Mouse (Mus musculus): Measurements from ENCODE around the gene Gpsm2.

Gene Gpsm2

DNA sequence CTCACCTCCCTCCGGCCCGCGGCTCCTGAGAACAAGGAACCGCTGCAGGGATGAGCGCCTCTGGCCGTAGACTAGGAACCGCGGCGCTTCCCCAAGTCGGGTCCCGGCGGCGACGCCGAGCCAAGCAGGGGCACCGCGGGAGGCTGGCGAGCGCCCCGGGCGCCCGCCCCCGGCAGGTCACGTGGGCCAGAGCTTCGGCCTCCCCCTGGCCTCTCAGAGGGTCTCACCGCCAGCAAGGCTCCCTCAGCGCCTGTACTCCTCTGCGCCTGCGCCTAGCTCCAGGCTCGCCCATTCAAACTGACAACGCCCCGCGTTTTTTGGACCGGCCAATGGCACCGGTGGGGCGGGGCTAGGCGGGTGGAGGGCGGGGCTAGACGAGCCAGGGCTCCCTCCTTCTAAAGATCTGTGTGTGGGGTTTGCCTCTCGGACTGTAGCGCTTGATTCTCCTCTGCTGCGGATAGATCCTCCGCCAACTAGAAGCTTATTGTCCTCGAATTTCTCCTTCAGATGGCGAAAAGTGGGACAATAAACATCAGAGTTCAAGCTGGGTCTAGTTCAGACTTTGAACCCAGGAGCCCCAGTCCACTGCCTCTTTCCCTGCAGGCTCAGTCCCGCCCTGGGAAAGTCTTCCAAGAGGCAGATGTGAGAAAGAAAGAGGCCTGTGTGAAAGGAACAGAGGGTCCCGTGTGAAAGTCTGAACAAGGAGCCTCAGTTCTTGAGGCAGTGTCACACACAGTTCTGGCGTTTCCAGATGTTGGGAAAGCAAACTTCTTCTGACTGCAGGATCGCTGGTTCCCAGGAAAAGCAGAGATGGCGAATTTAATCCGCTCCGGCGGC lies at the start of gene Gpsm2:
Gene Gpsm2 (minus strand): TSS at position 274 of the 837 bp plus-strand sequence.
- DNase-seq (ENCODE audit: low read depth): peak; percentile 87

DNA sequence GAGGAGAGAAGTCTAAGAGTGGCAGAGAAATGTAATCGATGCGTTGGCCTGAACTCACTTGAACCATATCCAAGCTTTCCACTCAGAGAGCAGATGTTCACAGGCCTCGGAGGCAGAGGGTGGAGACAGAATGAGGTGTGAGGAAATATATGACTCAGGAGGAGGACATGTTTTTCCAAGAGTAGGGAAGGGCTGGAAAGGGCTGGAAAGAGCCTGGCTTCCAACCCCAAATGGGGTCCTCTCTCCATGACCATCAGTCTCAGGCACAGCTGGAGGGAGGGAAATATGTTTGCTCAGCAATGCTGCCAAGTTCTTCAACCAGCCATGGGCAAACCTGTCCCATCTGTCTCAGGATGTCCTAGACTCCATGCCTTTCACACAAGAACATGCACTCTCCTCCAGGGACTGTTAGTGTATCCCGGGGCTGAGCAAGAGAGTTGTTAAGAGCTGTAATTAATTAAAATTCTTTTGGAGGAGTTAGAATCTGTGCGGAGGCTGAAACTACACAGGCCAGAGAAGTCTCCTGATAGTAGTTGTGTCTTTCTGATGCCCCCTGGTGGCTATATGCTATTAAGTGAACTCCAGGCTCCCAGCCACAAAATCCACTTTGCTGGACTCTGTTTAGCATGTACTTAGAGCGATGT lies 48.7 kb upstream of the Gpsm2 start:
- peak; percentile 81 for DNase-seq (ENCODE audit: low read depth)

DNA sequence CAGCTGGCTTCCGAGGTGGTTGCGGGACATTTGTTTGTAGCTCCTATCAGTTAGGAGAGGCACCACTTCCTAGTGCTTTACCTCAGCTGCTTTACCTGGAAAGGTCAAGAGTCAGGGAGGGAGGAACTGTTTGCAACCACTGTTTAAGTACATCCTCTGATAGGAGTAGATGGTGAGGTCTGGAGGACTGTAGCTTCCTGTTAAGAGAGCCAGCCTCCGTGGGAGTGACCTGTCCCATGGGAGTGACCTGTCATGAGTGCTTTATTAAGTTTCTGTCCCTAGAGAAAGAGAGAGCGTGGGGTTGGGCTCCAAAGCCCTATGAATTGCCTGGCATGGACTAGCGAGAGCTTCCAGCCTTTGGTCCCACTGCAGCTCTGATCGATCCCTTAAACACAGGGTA lies 47.4 kb upstream of the Gpsm2 start:
- DNase-seq (ENCODE audit: low read depth): no peak

DNA sequence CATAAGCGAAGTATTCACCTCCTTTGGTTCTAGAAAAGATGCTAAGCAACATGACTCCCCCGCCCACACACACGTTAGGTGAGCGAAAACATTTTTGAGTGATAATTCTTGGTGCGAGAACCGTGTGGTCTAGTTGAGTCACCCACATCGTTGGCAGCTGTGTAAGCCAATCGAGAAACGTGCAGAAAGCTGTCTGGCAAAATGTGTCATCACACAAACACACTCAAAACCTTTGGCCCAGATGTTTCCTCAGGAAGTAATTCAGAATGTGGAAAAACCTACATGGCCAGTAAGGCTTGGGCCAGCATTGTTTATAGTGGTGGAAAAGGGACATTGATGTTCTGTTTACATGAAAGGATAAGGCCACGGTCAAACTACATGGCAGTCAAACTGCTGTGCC lies 45.3 kb upstream of the Gpsm2 start:
- peak; percentile 94 for DNase-seq (ENCODE audit: low read depth)

DNA sequence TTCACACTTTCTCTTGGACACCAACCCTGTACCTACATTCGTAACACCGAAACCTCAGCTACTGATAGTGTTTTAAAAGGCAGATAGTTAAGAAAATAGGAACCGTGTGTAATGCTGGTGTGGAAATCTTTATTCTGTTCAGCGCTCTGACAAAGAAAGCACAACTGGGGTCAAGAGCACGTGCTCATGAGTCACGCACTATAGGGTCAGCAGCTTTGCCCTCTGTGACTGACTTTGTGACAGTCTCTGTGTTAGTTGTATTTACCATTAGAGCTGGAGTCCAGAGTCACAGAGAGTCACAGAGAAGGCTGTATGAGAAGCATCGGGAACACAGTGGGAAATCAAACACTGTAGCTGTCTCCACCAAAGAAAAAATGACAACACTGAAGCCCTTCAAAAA lies 44.8 kb upstream of the Gpsm2 start:
- peak; percentile 73 for DNase-seq (ENCODE audit: low read depth)

DNA sequence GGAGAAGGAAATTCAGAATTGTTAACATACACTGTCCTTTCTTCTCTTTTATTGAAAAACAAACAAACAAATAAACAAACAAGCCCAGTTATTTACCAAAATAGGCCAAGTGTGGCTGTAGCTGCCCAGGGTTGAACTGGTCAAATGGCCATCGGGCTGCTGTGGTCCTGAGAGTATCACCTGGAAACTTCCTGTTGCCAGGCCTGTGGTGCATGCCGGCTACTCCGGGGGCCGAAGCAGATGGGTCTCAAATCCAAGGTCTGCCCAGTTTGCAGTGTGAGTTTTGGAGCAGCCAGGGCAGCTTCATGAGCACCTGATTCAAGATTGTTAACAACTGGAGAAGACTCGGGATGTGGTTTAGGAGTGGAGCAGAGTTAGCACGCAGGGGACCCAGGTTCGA lies 43.4 kb upstream of the Gpsm2 start:
- DNase-seq (ENCODE audit: low read depth): no peak

DNA sequence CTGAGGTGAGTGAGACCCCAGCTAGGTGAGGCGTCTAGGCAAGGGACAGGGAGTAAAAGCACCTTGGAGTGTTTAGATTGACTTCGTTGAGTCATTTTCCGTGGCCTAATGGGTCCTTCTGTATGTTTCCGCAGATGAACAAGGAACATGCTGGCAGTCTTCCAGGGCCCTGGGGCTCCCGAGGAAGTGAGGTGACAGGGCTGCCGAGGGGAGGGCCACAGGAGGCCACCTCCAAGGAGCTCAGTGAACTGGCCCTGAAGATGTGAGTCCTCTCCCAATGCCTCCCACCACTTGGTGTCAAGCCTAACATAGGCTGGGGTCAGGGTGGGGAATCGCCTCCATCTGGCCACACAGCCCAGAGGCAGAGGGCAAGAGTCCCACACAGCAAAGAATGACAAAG lies 42.9 kb upstream of the Gpsm2 start:
- peak; percentile 84 for DNase-seq (ENCODE audit: low read depth)

DNA sequence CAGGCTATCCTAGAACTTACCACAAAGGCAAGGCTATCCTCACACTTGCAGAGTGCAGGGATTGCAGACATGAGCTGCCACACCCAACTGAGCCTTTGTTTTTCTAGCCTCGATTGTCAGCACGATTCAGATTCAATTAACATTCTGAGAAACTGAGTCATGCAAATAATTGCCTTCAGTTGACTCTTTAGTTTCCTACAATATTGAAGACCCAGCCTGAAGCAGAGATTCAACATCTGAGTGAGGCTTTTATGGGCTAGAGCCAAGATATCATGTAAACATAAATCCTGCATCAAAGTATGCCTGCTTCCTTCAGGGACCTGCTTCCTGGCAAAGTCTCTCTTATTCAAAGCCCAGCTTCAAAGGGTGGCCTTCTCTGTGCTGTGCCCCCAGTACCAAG lies 41.6 kb upstream of the Gpsm2 start:
- DNase-seq (ENCODE audit: low read depth): no peak

DNA sequence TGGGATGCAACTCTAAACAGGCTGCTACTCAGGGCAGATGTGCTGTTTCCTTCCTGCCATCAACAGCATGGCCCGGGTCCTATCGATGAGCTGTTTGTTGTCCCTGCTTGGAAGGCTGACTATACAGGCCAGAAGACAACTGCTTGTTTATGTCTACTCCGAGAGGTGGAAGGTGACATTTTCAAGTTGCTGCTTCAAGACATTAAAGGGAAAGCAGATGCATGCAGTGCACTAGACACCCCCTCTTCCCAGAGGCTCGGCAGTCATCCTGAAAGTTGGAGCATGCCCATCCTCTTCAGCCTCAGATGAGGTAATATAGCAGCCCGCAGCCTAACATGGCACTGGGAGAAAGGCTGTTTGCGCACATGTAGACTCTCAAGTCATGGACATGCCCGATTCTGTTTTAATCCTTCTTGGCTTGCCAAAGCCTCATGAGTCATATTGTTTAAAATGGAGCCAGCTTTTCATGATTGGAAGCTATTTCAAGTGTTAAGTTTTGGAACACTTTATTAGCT lies 40.5 kb upstream of the Gpsm2 start:
- DNase-seq (ENCODE audit: low read depth): no peak

DNA sequence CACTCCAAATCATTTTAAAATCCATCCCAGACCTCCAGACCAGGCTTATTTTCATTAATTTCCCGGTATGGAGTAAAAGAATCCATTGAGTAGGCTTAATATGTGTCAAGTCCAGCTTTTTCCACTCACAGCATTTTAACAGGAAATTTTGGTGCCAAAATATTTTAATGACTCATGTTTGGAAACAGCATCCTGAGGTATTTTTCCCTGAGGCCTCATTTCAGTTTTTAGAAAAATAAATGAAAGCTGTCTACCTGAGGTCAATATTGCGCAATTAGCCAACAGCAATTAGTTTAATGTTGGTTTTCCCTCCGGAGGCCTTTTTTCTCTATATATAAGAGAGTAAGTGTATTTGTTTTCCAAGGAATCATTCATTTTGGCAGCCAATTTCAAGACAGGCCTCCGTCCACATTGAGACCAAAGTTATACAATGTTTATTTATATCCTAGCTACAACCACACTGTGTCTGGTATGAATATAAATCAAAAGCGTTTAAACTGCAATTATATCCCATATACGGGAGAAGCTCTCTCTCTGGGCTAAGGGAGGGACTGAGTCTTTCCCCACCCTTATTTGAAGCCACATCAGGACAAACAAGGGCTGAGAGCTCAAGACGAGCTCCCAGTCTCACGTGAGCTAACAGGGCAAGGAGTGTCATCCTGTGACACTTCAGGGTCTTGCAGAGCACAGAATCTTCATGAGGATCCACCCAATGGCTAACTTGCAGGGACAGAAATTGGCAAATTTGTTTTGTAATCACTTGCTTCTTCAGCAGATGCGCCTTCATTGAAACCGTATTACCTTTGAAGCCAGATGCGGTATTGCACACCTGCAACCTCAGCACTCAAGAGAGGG lies 37.7 kb upstream of the Gpsm2 start:
- no peak for DNase-seq (ENCODE audit: low read depth)

DNA sequence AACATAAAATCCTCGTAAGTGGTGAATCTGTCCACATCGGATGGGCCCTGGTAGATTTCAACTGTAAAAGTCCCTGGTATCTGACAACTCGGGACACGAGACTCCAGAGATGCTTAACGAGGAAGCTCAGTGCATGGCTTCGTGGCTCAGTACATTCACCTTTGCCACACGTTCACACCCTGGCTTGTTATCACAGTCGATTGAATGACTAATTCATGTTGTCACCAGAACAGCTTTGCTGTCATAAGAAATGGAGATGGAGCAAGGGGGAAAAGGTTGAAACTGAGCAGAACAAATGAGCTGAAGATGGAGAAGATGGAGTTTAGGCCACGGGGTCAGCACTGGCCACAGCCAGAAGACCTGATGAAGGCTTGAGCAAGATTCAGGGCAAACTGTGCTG lies 35.5 kb upstream of the Gpsm2 start:
- no peak for DNase-seq (ENCODE audit: low read depth)

DNA sequence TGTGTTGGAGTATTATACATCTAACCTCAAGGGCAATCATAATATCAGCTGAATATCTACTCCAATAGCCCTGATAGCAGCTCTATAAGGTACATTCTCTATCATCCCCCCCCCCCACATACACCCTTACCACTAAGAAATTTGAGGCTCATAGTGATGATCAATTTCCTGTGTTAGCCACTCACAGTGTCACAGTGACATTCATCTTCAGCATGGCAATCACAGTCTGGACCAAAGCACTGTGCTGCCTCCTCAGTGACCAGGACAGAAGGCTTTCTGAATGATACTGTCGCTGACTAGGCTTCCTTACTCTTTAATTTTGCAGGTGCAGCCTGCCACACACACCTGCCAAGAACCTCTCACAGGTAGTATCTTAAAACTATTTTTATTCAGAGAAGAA lies 34.0 kb upstream of the Gpsm2 start:
- no peak for DNase-seq (ENCODE audit: low read depth)

DNA sequence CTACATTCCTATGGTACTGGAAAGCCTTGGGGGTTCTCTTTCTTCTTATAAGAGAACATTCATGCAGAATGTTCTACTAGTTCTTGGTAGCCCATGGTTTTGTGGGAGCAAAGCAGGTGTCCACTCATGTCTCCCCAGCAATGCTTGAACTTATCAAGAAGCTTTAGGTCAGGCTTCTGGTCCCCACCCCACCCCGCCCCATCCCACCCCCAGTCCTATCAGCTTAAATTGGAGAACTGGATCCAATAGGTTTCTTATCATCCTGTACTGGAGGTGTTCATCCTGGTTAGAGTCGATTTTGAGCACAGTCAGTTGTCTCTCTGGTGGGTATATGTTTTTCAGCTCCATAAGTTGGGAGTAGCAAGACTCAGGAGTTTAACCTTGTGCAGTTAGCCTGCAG lies 33.4 kb upstream of the Gpsm2 start:
- DNase-seq (ENCODE audit: low read depth): no peak

DNA sequence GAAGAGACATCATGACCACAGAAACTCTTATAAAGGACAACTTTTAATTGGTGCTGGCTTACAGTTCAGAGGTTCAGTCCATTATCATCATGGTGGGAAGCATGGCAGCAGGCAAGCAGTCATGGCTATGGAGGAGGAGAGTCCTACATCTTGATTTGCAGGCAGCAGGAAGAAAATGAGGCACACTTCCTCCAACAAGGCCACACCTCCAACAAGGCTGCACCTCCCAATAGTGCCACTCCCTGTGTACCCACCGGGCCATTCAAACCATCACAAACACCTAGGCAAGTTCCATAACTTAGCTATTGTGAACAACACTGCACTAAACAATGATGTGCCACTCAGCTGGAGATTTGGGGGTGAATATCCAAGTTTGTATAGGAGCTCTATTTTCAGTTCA lies 32.4 kb upstream of the Gpsm2 start:
- DNase-seq (ENCODE audit: low read depth): no peak

DNA sequence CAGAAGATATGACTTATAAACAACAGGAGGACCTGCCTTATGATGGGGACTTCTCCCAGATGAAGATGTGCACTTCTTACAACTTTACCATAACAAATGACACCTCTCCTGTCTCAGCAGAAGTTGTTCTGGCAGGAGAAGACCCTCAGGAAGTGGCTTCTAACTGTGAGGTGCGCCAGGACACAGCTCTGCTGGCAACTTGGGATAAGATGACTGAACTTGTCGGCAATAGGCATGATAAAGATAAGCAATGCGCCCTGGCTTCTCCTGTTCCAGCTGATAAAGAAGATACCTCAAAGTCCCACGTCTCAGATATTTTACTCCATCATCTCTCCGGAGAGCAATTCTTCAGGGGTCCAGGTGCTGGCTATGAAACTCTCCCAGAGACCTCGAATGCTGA lies 29.6 kb upstream of the Gpsm2 start:
- DNase-seq (ENCODE audit: low read depth): no peak

DNA sequence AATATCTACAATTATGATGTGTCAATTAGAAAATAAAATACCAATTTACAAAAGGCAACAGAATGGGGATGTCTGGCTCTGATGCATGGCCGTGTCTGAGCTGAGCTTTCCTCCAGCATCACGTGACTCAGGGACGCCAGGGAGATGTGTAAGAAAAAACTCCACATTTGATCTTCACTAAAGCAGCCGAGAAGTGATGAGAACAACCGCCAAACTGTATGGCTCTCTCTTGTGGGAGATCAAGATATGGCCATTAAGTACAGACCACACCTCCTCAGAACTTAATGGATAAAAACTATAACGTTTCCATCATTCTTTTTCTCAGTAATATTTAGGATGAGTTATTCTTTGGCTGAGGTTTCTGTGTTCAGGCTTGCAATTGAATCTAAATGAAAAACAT lies 29.0 kb upstream of the Gpsm2 start:
- no peak for DNase-seq (ENCODE audit: low read depth)

DNA sequence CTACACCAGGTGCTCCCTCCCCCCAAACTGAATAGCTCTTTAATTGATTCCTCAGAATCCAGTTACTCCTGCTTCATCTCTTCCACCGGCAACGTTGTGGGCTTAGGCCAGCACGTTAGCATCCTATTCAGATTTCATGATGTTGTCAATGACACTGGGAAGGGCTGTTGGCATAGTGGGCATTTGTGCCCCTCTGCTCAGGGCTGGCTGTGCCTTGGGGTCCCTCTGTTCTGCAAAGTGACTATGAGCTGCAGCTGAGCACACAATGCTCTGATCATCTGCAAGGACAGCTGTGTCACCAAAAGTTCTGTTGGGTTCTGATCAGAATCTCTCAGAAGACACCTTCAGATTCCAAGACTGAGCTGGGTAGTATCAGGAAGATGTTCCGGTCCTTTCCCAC lies 22.0 kb upstream of the Gpsm2 start:
- no peak for DNase-seq (ENCODE audit: low read depth)

DNA sequence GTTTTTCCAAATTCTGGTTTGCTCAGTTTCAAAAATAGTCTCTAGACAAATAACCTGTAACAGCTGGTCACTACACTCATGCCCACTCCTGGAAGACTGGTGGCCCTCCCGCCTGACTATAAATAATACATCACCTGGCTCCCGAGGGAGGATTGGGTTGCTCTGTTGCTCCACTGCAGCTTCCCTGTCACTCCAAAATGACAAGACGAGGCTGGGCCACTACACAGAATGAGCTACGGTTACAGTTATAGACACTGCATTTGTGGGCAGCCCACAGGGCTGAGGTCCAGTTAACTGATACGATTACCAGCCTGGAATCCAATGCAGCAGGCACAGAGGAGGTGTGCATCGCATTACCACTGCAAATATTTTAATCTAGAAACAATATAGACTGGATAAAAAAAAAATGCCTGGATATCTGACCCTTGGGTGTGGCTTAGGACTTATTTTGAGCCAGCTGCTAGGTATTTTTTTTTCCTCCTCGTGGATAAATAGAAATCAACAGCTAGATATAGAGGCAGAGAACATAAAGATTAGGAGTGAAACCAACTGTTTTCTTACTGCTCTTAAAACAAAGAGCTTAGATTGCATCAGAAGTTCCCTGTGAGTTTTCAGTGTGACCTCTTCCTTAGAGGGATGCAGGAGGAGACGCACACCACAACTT lies 17.1 kb upstream of the Gpsm2 start, which contains the start of gene Aknad1:
Gene Aknad1 (plus strand): TSS at position 614 of the 664 bp plus-strand sequence.
- DNase-seq (ENCODE audit: low read depth): no peak

DNA sequence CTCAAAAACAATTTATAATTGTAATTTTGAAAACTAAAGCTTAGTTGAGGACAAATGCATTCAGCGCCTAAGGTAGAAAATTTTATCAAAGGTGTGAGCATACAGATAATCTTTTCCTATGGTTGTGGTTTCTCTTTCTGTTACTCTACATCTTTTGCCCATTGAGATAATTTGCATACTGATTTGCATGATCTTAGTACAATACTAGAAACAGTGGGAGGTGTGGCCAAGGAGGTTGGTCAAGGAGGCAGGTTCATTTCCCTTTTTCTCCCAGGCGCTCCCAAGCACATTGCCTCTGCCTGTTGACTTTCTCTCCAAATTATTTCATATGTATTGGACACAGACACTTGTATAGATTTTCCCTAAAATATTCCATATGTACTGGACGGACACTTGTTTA lies 15.7 kb upstream of the Gpsm2 start:
- no peak for DNase-seq (ENCODE audit: low read depth)

DNA sequence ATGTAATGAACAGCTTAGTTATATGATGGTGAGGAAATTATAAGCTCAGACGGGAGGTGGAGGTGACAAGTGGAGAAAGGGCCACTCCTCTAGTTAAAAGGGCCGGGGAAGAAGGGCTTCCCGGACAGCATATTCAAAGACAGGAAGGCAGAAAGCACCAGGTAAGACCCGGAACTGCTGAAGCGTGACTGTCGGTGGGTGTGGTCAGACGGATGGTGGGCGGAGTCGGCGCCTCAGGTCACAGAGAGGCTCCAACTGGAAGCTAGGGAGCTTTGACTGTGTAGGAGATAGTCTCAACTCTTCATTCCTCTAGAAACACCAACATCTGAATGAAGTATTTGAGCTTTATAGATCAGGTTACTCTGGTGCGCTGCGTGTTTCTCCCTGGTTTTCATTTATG lies 8.2 kb upstream of the Gpsm2 start:
- DNase-seq (ENCODE audit: low read depth): no peak

DNA sequence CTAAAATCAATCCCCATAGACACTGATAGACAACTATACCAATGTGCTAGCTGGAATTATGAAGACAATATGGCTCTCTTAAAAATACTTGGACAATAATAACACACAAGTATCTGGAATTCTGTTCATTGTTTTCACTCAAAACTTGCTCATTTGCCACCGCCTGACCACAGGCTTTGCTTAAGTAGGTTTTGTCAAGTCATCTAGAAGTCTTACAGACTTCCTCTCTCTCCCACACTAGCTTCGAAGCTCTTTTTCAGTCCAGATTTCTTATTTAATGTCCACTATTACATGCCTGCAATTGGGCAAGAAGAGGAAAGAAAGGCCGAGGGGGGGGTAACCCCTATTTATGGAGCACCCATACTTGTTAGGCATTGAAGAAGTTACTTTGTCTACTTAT lies 5.7 kb upstream of the Gpsm2 start:
- DNase-seq (ENCODE audit: low read depth): peak; percentile 90

DNA sequence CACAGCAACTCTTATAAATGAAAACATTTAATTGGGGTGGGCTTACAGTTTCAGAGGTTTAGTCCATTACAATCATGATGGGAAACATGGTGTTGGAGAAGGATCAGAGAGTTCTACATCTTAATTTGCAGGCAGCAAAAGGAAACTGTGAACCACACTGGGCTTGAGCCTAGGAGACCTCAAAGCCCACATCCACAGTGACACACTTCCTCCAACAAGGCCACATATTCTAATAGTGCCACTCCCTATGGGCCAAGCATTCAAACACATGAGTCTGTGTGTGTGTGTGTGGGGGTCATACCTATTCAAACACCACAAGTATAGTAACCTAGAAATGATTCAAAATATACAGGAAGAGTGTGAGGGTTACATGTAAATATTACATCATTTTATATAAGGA lies 5.2 kb upstream of the Gpsm2 start:
- peak; percentile 92 for DNase-seq (ENCODE audit: low read depth)

All from 416B (cell line).